Mouse (Mus musculus) embryonic fibroblast, embryonic 13.5 days (primary cell): ENCODE data around the gene Frmd4a. TPM values are rescaled to one million over a fixed set of nuclear protein-coding genes. Genes with fewer than 3 reads are reported as not detected.

Experiments
- H3K27ac ChIP-seq: 2 replicates; pipeline ENCODE4 v1.5.1; 2012; ENCODE audit warnings: low read length, control low read depth, inconsistent platforms; ENCODE audit not compliant: insufficient read depth
- H3K4me1 ChIP-seq: 2 replicates; pipeline ENCODE4 v1.6.1; 2011; ENCODE audit warnings: low read length; ENCODE audit not compliant: control insufficient read depth, insufficient read depth
- H3K4me3 ChIP-seq: 2 replicates; pipeline ENCODE4 v1.5.1; 2011; ENCODE audit warnings: mild to moderate bottlenecking, control low read depth, low read length; ENCODE audit not compliant: insufficient read depth
- CTCF ChIP-seq: IDR thresholded peaks from 2 replicates; pipeline ENCODE4 v1.5.1; 2011; ENCODE audit warnings: mild to moderate bottlenecking, control low read depth, low read length, moderate library complexity, borderline replicate concordance; ENCODE audit not compliant: insufficient read depth
- POLR2A ChIP-seq: IDR thresholded peaks from 2 replicates; pipeline ENCODE4 v1.6.1; 2011; ENCODE audit warnings: low read depth, mild to moderate bottlenecking, control low read depth, low read length, moderate library complexity
- polyA plus RNA-seq: library from polyadenylated mRNA; stranded (reverse); fragments of >200 nt; gene quantifications from 2 replicates; pipeline ENCODE4 v1.2.4, GENCODE M21; 2011; ENCODE audit warnings: low read depth; ENCODE audit not compliant: missing spikeins, insufficient read length

The Frmd4a gene
- polyA plus RNA-seq, 1 experiment, result 66.9 TPM

GRCm38 (mm10) chr2:4298325-4299215 lies 281.1 kb downstream of the Frmd4a start:
- peak overlapping the region; percentile 4; the same call in 1 of the 2 replicates for H3K4me3 ChIP-seq
- H3K4me1 ChIP-seq, result peaks cover 17% of the 10 kb centered on the region
- peak overlapping the region; percentile 96 for H3K27ac ChIP-seq
- TF ChIP-seq POLR2A (no peak), CTCF (no peak)

DNA sequence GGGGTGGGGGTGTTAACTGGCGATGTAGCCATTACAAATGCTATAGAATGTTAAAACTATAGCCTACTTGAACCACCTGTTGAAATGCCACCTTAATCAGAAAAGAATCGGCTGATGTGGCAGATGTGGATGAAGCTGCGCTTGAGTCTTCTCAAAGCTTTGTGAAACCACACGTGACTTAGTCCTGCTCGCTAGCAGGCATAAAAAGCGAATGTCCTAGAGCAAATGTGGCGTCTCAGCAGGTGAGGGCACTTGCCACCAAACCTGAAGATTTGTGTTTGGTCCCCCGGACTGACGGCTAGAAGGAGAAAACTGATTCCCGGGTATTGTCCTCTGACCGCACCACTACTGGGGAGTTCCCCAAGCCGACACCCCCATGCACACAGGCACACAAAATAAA lies 282.1 kb downstream of the Frmd4a start:
- Histone ChIP-seq H3K4me3 (0 out of 2 replicates have a peak overlapping the region, but pooled peaks have one; percentile 1), H3K27ac (peak overlapping the region; percentile 92), H3K4me1 (peaks cover 17% of the 10 kb centered on the region)
- TF ChIP-seq POLR2A, result no peak; the same call in 1 of the 2 replicates
- TF ChIP-seq CTCF, result no peak

DNA sequence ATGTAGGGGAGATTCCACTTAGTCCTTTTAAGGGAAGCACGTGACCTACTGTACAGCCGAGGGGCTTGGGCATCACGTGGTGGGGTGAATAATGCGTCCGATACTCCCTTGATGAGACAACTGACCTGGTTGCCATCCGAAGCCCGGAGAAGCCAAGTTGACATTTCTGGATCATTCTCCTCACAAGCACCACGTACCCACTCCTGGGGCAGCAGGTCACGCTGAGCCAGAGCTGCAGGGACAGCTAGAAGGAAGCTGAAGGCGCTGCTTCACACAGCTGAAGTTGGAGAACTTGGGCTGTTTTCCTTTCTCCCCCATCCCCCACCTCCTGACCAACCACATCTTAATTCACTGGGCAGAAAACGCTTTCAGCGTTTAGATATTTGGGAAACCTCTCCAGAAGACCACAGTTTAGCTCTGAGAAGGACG lies 282.9 kb downstream of the Frmd4a start:
- Histone ChIP-seq H3K27ac (peak overlapping the region; percentile 95), H3K4me3 (peak overlapping the region; percentile 72), H3K4me1 (peaks cover 17% of the 10 kb centered on the region)
- TF ChIP-seq POLR2A, result peak; percentile 38; the same call in 1 of the 2 replicates
- TF ChIP-seq CTCF, result no peak

GRCm38 (mm10) chr2:4300816-4301215 lies 283.3 kb downstream of the Frmd4a start:
- TF ChIP-seq POLR2A (peak; percentile 15), CTCF (no peak)
- peaks cover 17% of the 10 kb centered on the region for H3K4me1 ChIP-seq
- peak overlapping the region; percentile 95 for H3K27ac ChIP-seq
- H3K4me3 ChIP-seq, result peak overlapping the region; percentile 72

- Histone ChIP-seq H3K4me3 (peak overlapping the region; percentile 72), H3K27ac (peak overlapping the region; percentile 95), H3K4me1 (peaks cover 17% of the 10 kb centered on the region)
- no peak for TF ChIP-seq CTCF
- peak; percentile 36 for TF ChIP-seq POLR2A
Observed at GRCm38 (mm10) chr2:4301256-4301655, 283.7 kb downstream of the Frmd4a start.

DNA sequence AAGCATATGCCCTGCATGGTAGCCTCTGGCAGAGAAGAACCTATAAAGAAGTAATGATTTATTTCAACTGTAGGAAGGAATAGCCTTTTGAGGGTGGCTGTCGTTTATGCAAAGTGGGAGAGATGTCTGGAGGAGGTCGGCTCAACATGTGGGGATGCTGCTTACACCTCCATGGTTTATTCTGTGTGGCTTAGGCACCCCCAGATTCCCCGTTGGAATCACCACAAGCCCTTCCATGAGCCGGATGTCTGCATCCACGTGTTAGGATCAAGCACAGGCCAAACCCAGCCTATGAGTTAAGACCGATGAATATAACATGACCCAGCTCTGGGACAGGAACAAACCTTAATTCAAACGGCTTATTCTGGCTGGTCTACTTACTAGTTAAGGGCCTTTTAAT lies 284.2 kb downstream of the Frmd4a start:
- Histone ChIP-seq H3K4me1 (peaks cover 17% of the 10 kb centered on the region), H3K27ac (peak overlapping the region; percentile 95), H3K4me3 (peak overlapping the region; percentile 72)
- TF ChIP-seq POLR2A (no peak), CTCF (no peak)

- H3K27ac ChIP-seq, result peak overlapping the region; percentile 95; the same call in 1 of the 2 replicates
- no peak for TF ChIP-seq POLR2A
- no peak for TF ChIP-seq CTCF
- peak overlapping the region; percentile 72 for H3K4me3 ChIP-seq
- peaks cover 17% of the 10 kb centered on the region for H3K4me1 ChIP-seq
Observed at GRCm38 (mm10) chr2:4302119-4302518, 284.6 kb downstream of the Frmd4a start.

GRCm38 (mm10) chr2:4307076-4307475 lies 289.6 kb downstream of the Frmd4a start:
- TF ChIP-seq POLR2A (no peak), CTCF (no peak)
- peaks cover 4% of the 10 kb centered on the region; the same call in 1 of the 2 replicates for H3K4me1 ChIP-seq
- no peak overlapping the region for H3K27ac ChIP-seq
- H3K4me3 ChIP-seq, result no peak overlapping the region

- H3K4me3 ChIP-seq, result no peak overlapping the region
- TF ChIP-seq CTCF, result no peak
- no peak for TF ChIP-seq POLR2A
- peaks cover 11% of the 10 kb centered on the region for H3K4me1 ChIP-seq
- no peak overlapping the region for H3K27ac ChIP-seq
Observed at GRCm38 (mm10) chr2:4314545-4314944, 297.0 kb downstream of the Frmd4a start.

GRCm38 (mm10) chr2:4316589-4316988 lies 299.1 kb downstream of the Frmd4a start:
- no peak overlapping the region for H3K27ac ChIP-seq
- TF ChIP-seq CTCF (no peak), POLR2A (no peak)
- no peak overlapping the region for H3K4me3 ChIP-seq
- peaks cover 11% of the 10 kb centered on the region for H3K4me1 ChIP-seq
